In the genomic region with DNA sequence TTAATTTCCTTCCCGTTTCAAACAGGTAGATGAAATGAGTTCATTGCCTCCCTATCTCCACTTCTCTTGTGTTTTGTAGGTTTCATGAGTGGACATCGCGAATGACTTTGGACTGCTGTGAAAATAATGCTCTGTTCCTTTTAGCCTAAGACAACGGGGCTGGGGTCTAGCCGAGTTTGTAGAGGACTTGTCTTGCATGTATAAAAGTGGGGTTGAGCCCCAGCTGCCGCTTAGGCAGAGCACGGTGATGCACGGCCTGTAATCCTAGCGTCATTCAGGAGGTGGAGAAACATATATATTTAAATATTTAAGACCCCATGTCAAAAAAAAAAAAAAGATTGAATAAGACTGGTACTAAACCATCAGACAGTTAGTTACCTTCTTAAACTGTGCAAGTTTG, we compare ENCODE assay signal across 9 mouse cellular contexts. TPM values are rescaled to one million over a fixed set of nuclear protein-coding genes. Genes with fewer than 3 reads are reported as not detected.
DNase-seq lines count a peak whose midpoint lies in the region; ATAC-seq and TF ChIP-seq lines count a peak whose summit lies in the region.
"Had no signal": no experiment of that assay in that cellular context is flagged by ENCODE, and none has a peak within 500 bp of the region (broad histone marks: within the 10 kb centered on the region; RNA-seq: fewer than 3 reads in every experiment).

No protein-coding gene starts in this region.

- no peak for ATAC-seq in heart, embryonic 12.5 days (ENCODE audit: insufficient number of reproducible peaks, low FRiP score)
- no peak for ATAC-seq in megakaryocyte-erythroid progenitor cell, adult 5-6 weeks (replicated peaks; ENCODE audit: low FRiP score, low TSS enrichment, poor library complexity, severe bottlenecking)

- no peak overlapping the region for H3K27ac ChIP-seq in heart, embryonic 12.5 days (ENCODE audit: poor library complexity, severe bottlenecking)
- H3K27ac ChIP-seq in bone marrow macrophage, adult 2 months (ENCODE audit: insufficient read depth, low read depth, low read length), result no peak overlapping the region
- H3K27ac ChIP-seq in hindbrain, embryonic 10.5 days, result peak overlapping the region; percentile 84
- peak overlapping the region; percentile 87 for H3K27ac ChIP-seq in midbrain, embryonic 10.5 days (replicated peaks)
- H3K27ac ChIP-seq: heart, adult 2 months had no signal

- peaks cover 3% of the 10 kb centered on the region; the same call in 1 of the 2 replicates for H3K9me3 ChIP-seq in heart, embryonic 12.5 days (replicated peaks)
- no peaks in the 10 kb centered on the region for H3K9me3 ChIP-seq in hindbrain, embryonic 10.5 days
- H3K9me3 ChIP-seq in midbrain, embryonic 10.5 days (replicated peaks), result no peaks in the 10 kb centered on the region

- no peaks in the 10 kb centered on the region for H3K36me3 ChIP-seq in heart, embryonic 12.5 days
- H3K36me3 ChIP-seq in hindbrain, embryonic 10.5 days, result no peaks in the 10 kb centered on the region
- no peaks in the 10 kb centered on the region for H3K36me3 ChIP-seq in midbrain, embryonic 10.5 days

- H3K9ac ChIP-seq in heart, embryonic 12.5 days, result peak overlapping the region; percentile 80

- intact Hi-C loops in heart, postnatal 36 days (cut with DNase I), result no loop called here

- H3K4me3 ChIP-seq in heart, embryonic 12.5 days, result peak overlapping the region; percentile 66
- H3K4me3 ChIP-seq in bone marrow macrophage, adult 2 months (ENCODE audit: insufficient read depth, low read length), result peak overlapping the region; percentile 62; the same call in 1 of the 2 replicates
- peak overlapping the region; percentile 67 for H3K4me3 ChIP-seq in hindbrain, embryonic 10.5 days
- H3K4me3 ChIP-seq in midbrain, embryonic 10.5 days, result peak overlapping the region; percentile 68

- peaks cover 13% of the 10 kb centered on the region; the same call in 1 of the 2 replicates for H3K4me1 ChIP-seq in heart, embryonic 12.5 days (replicated peaks)
- H3K4me1 ChIP-seq in bone marrow macrophage, adult 2 months (ENCODE audit: control insufficient read depth, insufficient read depth, low read length), result no peaks in the 10 kb centered on the region
- H3K4me1 ChIP-seq in hindbrain, embryonic 10.5 days (replicated peaks), result peaks cover 20% of the 10 kb centered on the region
- peaks cover 22% of the 10 kb centered on the region for H3K4me1 ChIP-seq in midbrain, embryonic 10.5 days

- no peak for TF ChIP-seq CTCF in bone marrow macrophage, adult 2 months (IDR thresholded peaks at IDR 0.05; ENCODE audit: low read depth, low read length)

- H3K4me2 ChIP-seq in heart, embryonic 12.5 days, result peak overlapping the region; percentile 98

- 23% methylated on average over 9 of the region's 9 CpGs for WGBS in heart, embryonic 12.5 days
- 8% methylated on average over 9 of the region's 9 CpGs for WGBS in hindbrain, embryonic 10.5 days
- WGBS in midbrain, embryonic 10.5 days, result 11% methylated on average over 9 of the region's 9 CpGs

- DNase-seq in heart, postnatal 36 days, result no peak
- DNase-seq in hindbrain, embryonic 10.5 days (ENCODE audit: low spot score), result no peak
- peak; percentile 33 for DNase-seq in midbrain, embryonic 10.5 days (ENCODE audit: low spot score)
- no peak for DNase-seq in adrenal gland, postnatal 36 days
- DNase-seq in left cerebral cortex, adult 11 months (ENCODE audit: low spot score), result no peak

- no peak for TF ChIP-seq POLR2A in bone marrow macrophage, adult 2 months (IDR thresholded peaks at IDR 0.05; ENCODE audit: borderline replicate concordance, low read depth, low read length)

- H3K27me3 ChIP-seq in heart, embryonic 12.5 days (replicated peaks), result peaks cover 58% of the 10 kb centered on the region
- peaks cover 56% of the 10 kb centered on the region for H3K27me3 ChIP-seq in hindbrain, embryonic 10.5 days (ENCODE audit: insufficient read depth, poor library complexity, severe bottlenecking)
- peaks cover 49% of the 10 kb centered on the region for H3K27me3 ChIP-seq in midbrain, embryonic 10.5 days (ENCODE audit: low read depth, poor library complexity, severe bottlenecking)

RNA-seq across cellular contexts. Expression of a gene that starts 1.2 kb away (rescaled TPM):
- polyA plus RNA-seq in heart, embryonic 12.5 days (2016; fragmentation: Nextera tagmentation; extraction: Ambion mirVana), result not detected in 2 replicates
- total RNA-seq in heart, postnatal 36 days (2021), result not detected
- not detected in 2 replicates for polyA plus RNA-seq in bone marrow macrophage, adult 2 months (2012; ENCODE audit: insufficient read depth, insufficient read length, missing spikeins)
- 0.16 and 0.41 TPM in 2 replicates for polyA plus RNA-seq in hindbrain, embryonic 10.5 days (2016; fragmentation: Nextera tagmentation; extraction: Ambion mirVana)
- polyA plus RNA-seq in midbrain, embryonic 10.5 days (2016; fragmentation: Nextera tagmentation; extraction: Ambion mirVana), result 0.25 and 1.1 TPM in 2 replicates
- not detected for total RNA-seq in adrenal gland, postnatal 36 days (2021)
- not detected in 2 replicates for total RNA-seq in megakaryocyte-erythroid progenitor cell, adult 5-6 weeks (2014; fragmentation: Nextera tagmentation)
- not detected in 2 replicates for total RNA-seq in megakaryocyte-erythroid progenitor cell, adult 5-6 weeks (2017)
- total RNA-seq: heart, adult 2 months had no signal
- polyA plus RNA-seq: heart, adult 2 months had no signal

RNA-seq across cellular contexts. Expression of a gene that starts 40.7 kb away (rescaled TPM):
- 0.40 and 0.87 TPM in 2 replicates for polyA plus RNA-seq in heart, embryonic 12.5 days (2016; fragmentation: Nextera tagmentation; extraction: Ambion mirVana)
- 1 to 10 TPM; 1.8 to 2.3 TPM for total RNA-seq in heart, postnatal 36 days (2021)
- polyA plus RNA-seq in bone marrow macrophage, adult 2 months (2012; ENCODE audit: insufficient read depth, insufficient read length, missing spikeins), result not detected in 2 replicates
- polyA plus RNA-seq in hindbrain, embryonic 10.5 days (2016; fragmentation: Nextera tagmentation; extraction: Ambion mirVana), result 1.6 and 2.0 TPM in 2 replicates
- 1.3 and 1.5 TPM in 2 replicates for polyA plus RNA-seq in midbrain, embryonic 10.5 days (2016; fragmentation: Nextera tagmentation; extraction: Ambion mirVana)
- total RNA-seq in adrenal gland, postnatal 36 days (2021), result 1 to 10 TPM; 2.3 to 4.4 TPM
- 0.28 TPM in 1 of 2 replicates, not detected in the other for total RNA-seq in megakaryocyte-erythroid progenitor cell, adult 5-6 weeks (2014; fragmentation: Nextera tagmentation)
- 0.61 TPM in 1 of 2 replicates, not detected in the other for total RNA-seq in megakaryocyte-erythroid progenitor cell, adult 5-6 weeks (2017)

Comparison
In these comparisons a context has a peak if more than half of its experiments do, and no peak if none do; other contexts are left out.
1. H3K27ac ChIP-seq: peak in hindbrain, embryonic 10.5 days (single experiment) and midbrain, embryonic 10.5 days (single experiment); none in heart, embryonic 12.5 days (single experiment) and bone marrow macrophage, adult 2 months (single experiment).
2. Peak in every context shown above with its lines, with median percentiles within 50 percentile points of each other: H3K4me3 ChIP-seq.